Mouse (Mus musculus) G1E (cell line): ENCODE measurements around the gene Tor4a. TPM values are rescaled to one million over a fixed set of nuclear protein-coding genes. Genes with fewer than 3 reads are reported as not detected.
A peak's percentile ranks its signal among the peaks of the same experiment; 100 is the strongest.

Experiments used
- ATAC-seq: 2 replicates; pipeline ENCODE4 v1.8.0; 2016; ENCODE audit warnings: mild to moderate bottlenecking; ENCODE audit not compliant: insufficient number of reproducible peaks, poor library complexity, low FRiP score, severe bottlenecking; ENCODE audit errors: extremely low read depth
- DNase-seq: peaks from one replicate; pipeline ENCODE4 v3.0.0; 2012; ENCODE audit warnings: low spot score
- H3K27me3 ChIP-seq: 2 replicates; pipeline ENCODE4 v1.6.1; 2012; ENCODE audit warnings: mild to moderate bottlenecking, low read length, inconsistent platforms; ENCODE audit not compliant: insufficient read depth
- H3K36me3 ChIP-seq: replicated peaks from 2 replicates; pipeline ENCODE3; 2012; ENCODE audit warnings: mild to moderate bottlenecking, inconsistent platforms
- H3K4me1 ChIP-seq: 2 replicates; pipeline ENCODE4 v1.6.1; 2012; ENCODE audit warnings: low read depth, low read length, inconsistent platforms, mixed read lengths; ENCODE audit not compliant: insufficient read depth
- H3K4me3 ChIP-seq: 2 replicates; pipeline ENCODE4 v1.5.1; 2012; ENCODE audit warnings: low read depth, mild to moderate bottlenecking, inconsistent platforms, low read length, moderate library complexity, mixed read lengths
- H3K9me3 ChIP-seq: replicated peaks from 2 replicates; pipeline ENCODE4 v1.6.1; 2012; ENCODE audit warnings: inconsistent platforms
- CTCF ChIP-seq: IDR thresholded peaks from 2 replicates; pipeline ENCODE4 v1.5.1; 2012; ENCODE audit warnings: low read depth, low read length, inconsistent platforms, mixed read lengths
- GATA1 ChIP-seq: IDR thresholded peaks from 2 replicates; pipeline ENCODE4 v1.6.1; 2012; ENCODE audit warnings: borderline replicate concordance, low read length, inconsistent platforms, mixed read lengths
- GATA2 ChIP-seq: IDR thresholded peaks from 2 replicates; pipeline ENCODE4 v1.6.1; 2012; ENCODE audit warnings: low read depth, low read length, inconsistent platforms, borderline replicate concordance
- POLR2AphosphoS5 ChIP-seq: IDR thresholded peaks from 2 replicates; pipeline ENCODE4 v1.6.1; 2012; ENCODE audit warnings: low read depth, low read length, inconsistent platforms; ENCODE audit not compliant: insufficient replicate concordance
- TAL1 ChIP-seq: conservative IDR thresholded peaks from 2 replicates; pipeline ENCODE4 v1.6.1; 2012; ENCODE audit warnings: low read depth, low read length, inconsistent platforms, mixed read lengths
- polyA plus RNA-seq: library from polyadenylated mRNA; stranded (reverse); fragments of >175 nt; gene quantifications from 2 replicates; pipeline ENCODE4 v1.2.3, GENCODE M21; 2012
- total RNA-seq, 2 experiments: library from RNA; stranded (forward) in 1 of 2; stranded (reverse) in 1 of 2; fragments of 200-1000 nt in 1 of 2; fragments of >200 nt in 1 of 2; fragmentation: Nextera tagmentation in 1 of 2; gene quantifications; 2 replicates each; pipeline ENCODE4 v1.2.3; 2014 to 2017

Gene Tor4a
- total and polyA plus RNA-seq, 3 experiments, result 12.3 to 33.8 (median 17.2) TPM

- DNase-seq (peak; percentile 91), ATAC-seq (peak; percentile 83)
- H3K36me3 ChIP-seq, result peaks cover 42% of the 10 kb centered on the region
These were observed 14.5 kb upstream of the Tor4a start, which contains the start of gene Nelfb for GRCm38 (mm10) chr2:25211121-25211670. Nelfb (minus strand) TSS chr2:25211489.

GRCm38 (mm10) chr2:25210686-25211085, 14.0 kb upstream of the Tor4a start:
- no peak for ATAC-seq
- Histone ChIP-seq H3K4me1 (peaks cover 63% of the 10 kb centered on the region), H3K36me3 (peaks cover 47% of the 10 kb centered on the region), H3K4me3 (peak overlapping the region; percentile 90), H3K9me3 (no peaks in the 10 kb centered on the region), H3K27me3 (peaks cover 9% of the 10 kb centered on the region)
- DNase-seq, result no peak
- TF ChIP-seq CTCF, result no peak
- TF ChIP-seq TAL1, result no peak
- no peak for TF ChIP-seq GATA1
- no peak for TF ChIP-seq POLR2AphosphoS5
- no peak for TF ChIP-seq GATA2

More at GRCm38 (mm10) chr2:25211121-25211670, 14.5 kb upstream of the Tor4a start, which contains the start of gene Nelfb:
- Histone ChIP-seq H3K4me1 (peaks cover 58% of the 10 kb centered on the region), H3K4me3 (peak within 1 kb of the TSS; percentile 90), H3K27me3 (peaks cover 14% of the 10 kb centered on the region), H3K9me3 (no peaks in the 10 kb centered on the region)
- TF ChIP-seq TAL1 (no peak), GATA1 (no peak), POLR2AphosphoS5 (no peak), GATA2 (no peak), CTCF (no peak)

- TF ChIP-seq GATA1 (no peak), POLR2AphosphoS5 (no peak), CTCF (no peak), GATA2 (no peak), TAL1 (no peak)
- Histone ChIP-seq H3K4me1 (peaks cover 53% of the 10 kb centered on the region), H3K36me3 (peaks cover 78% of the 10 kb centered on the region), H3K27me3 (no peaks in the 10 kb centered on the region), H3K4me3 (no peak overlapping the region), H3K9me3 (no peaks in the 10 kb centered on the region)
- DNase-seq (no peak), ATAC-seq (no peak)
These were observed 10.9 kb upstream of the Tor4a start for GRCm38 (mm10) chr2:25207593-25207992.

GRCm38 (mm10) chr2:25203631-25204214, 7.0 kb upstream of the Tor4a start:
- Histone ChIP-seq H3K4me1 (peaks cover 32% of the 10 kb centered on the region), H3K9me3 (no peaks in the 10 kb centered on the region), H3K27me3 (no peaks in the 10 kb centered on the region), H3K4me3 (no peak overlapping the region), H3K36me3 (peaks cover 99% of the 10 kb centered on the region)
- no peak; the same call in 1 of the 2 replicates for ATAC-seq
- no peak for DNase-seq
- TF ChIP-seq POLR2AphosphoS5 (no peak), TAL1 (no peak), GATA1 (no peak), GATA2 (no peak), CTCF (no peak)

GRCm38 (mm10) chr2:25200631-25201030, 3.9 kb upstream of the Tor4a start:
- Histone ChIP-seq H3K4me1 (peaks cover 35% of the 10 kb centered on the region), H3K9me3 (no peaks in the 10 kb centered on the region), H3K36me3 (peaks cover 83% of the 10 kb centered on the region), H3K4me3 (no peak overlapping the region), H3K27me3 (no peaks in the 10 kb centered on the region)
- no peak for TF ChIP-seq GATA1
- TF ChIP-seq GATA2, result no peak
- TF ChIP-seq TAL1, result no peak
- TF ChIP-seq CTCF, result no peak
- no peak for TF ChIP-seq POLR2AphosphoS5
- DNase-seq (no peak), ATAC-seq (no peak)

GRCm38 (mm10) chr2:25197946-25198345, 1.3 kb upstream of the Tor4a start:
- H3K4me1 ChIP-seq, result peaks cover 59% of the 10 kb centered on the region
- no peaks in the 10 kb centered on the region for H3K9me3 ChIP-seq
- no peak for TF ChIP-seq GATA1
- no peak for TF ChIP-seq GATA2
- no peak for TF ChIP-seq TAL1
- TF ChIP-seq CTCF, result no peak
- no peak for TF ChIP-seq POLR2AphosphoS5
- H3K4me3 ChIP-seq, result no peak overlapping the region
- H3K36me3 ChIP-seq, result peaks cover 83% of the 10 kb centered on the region
- no peaks in the 10 kb centered on the region for H3K27me3 ChIP-seq
- DNase-seq (no peak), ATAC-seq (no peak)
